Mouse (Mus musculus): ENCODE measurements around the gene Sycp3. TPM values are rescaled to one million over a fixed set of nuclear protein-coding genes. Genes with fewer than 3 reads are reported as not detected.
"Not testable (repeated sequence)": the region's sequence is repeated elsewhere in the genome, so short reads cannot be mapped to it uniquely, and the experiment has no call there.

The Sycp3 gene
- polyA plus RNA-seq, 1 experiment from 2014 or later, result 0.39 TPM

DNA sequence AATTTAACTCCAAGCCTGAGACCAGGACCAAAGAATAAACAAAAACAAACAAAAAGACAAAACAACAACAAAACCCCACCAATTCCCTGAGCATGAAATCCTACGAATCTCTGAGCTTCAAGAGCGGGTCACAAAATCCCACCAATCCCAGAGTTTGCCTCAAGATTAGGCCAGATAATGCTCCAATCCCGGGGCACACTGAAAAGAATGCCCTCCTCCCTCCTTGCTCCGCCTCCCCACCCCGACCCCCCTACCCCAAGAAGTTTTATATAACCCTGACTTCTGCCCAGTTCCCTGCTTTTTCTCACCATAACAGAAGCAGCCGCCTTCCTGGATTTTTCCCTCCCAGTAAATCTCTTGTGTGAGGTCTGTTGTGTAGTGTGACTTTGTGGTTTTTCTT lies 1.6 kb upstream of the Sycp3 start:
- 31% methylated on average over 6 of the region's 6 CpGs for WGBS
- H3K36me3 ChIP-seq, result no peaks in the 10 kb centered on the region
- no peak overlapping the region for H3K9ac ChIP-seq
- H3K4me1 ChIP-seq (replicated peaks), result no peaks in the 10 kb centered on the region
- ATAC-seq, result no peak
- peak overlapping the region; percentile 24 for H3K4me2 ChIP-seq (replicated peaks)
- no peaks in the 10 kb centered on the region for H3K27me3 ChIP-seq (replicated peaks)
- no peak overlapping the region for H3K4me3 ChIP-seq (replicated peaks)
- no peaks in the 10 kb centered on the region for H3K9me3 ChIP-seq
- no peak overlapping the region for H3K27ac ChIP-seq

DNA sequence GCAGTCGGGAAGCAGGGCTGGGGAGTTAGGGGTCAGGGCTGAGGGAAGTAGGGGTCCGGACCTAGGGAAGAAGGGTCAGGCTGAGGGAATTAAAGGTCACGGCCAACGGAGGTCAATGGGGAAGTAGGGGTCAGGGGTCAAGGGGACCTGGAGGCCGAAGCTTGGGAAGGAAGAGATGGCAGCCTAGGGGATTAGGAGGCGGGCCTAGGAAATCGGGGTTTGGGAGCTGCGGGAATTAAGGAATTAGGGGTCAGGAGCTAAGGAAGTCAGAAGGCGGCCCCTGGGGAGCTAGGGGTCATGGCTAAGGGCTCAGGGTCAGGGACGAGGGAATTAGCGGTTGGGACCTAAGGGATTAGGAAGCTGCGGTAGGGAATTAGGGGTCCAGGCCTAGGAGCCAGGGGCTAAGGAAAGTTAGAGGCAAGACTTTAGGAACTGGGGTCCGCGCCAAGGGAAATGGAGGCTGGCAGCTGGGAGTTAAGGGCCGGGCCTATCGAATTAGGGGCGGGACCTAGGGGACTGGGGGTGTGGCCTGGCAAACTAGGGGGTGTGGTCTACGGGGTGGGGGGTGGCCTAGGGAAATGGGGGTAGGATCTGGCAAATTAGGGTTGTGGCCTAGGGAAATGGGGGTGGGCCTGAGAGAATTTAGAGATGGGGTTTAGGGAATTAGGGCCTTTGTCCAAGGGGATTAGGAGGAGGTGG lies 902 bp downstream of the Sycp3 start:
- no peaks in the 10 kb centered on the region for H3K36me3 ChIP-seq
- peak; percentile 51 for ATAC-seq
- WGBS, result 74% methylated on average over 18 of the region's 18 CpGs
- H3K9me3 ChIP-seq, result no peaks in the 10 kb centered on the region
- H3K4me2 ChIP-seq (replicated peaks), result no peak overlapping the region
- H3K4me3 ChIP-seq (replicated peaks), result no peak overlapping the region
- no peak overlapping the region for H3K9ac ChIP-seq
- no peak overlapping the region for H3K27ac ChIP-seq
- no peaks in the 10 kb centered on the region for H3K27me3 ChIP-seq (replicated peaks)
- no peaks in the 10 kb centered on the region for H3K4me1 ChIP-seq (replicated peaks)

DNA sequence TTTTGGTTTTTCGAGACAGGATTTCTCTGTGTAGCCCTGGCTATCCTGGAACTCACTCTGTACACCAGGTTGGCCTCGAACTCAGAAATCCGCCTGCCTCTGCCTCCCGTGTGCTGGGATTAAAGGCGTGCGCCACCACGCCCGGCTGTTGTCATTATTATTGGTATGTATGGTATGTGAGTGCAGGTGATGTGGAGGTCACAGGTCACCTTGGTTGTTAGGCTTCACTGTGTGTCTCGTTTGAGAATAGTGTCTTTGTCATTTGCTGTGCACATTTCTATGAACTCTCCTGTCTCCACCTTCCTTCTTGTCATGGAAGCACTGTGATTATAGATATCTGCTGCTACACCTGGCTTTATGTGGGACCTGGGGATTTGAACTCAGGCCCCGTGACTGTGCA lies 23.5 kb downstream of the Sycp3 start:
- WGBS, result 89% methylated on average over 10 of the region's 10 CpGs
- H3K27me3 ChIP-seq (replicated peaks); ATAC-seq: not testable (repeated sequence)

DNA sequence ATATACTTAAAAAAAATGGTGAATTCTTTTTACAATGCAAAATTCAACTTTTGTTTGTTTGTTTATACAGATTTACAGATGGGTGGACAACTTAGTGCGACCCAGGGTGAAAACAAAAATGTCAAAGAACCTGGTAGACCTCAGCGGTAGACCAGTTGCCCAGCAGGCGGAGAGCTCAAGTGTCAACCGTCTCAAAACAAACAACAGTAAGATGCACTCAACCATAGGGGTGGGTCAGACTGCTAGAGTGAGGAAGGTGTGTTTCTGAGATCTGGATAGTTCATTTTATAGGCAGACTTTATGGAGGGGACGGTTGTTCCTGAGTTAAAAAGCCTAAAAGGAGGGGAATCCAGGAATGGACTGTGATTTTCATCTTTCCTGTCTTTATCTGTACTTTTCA lies 29.3 kb downstream of the Sycp3 start:
- H3K36me3 ChIP-seq, result peaks cover 4% of the 10 kb centered on the region; the same call in 1 of the 2 replicates
- H3K9ac ChIP-seq, result no peak overlapping the region
- no peaks in the 10 kb centered on the region for H3K9me3 ChIP-seq
- H3K4me3 ChIP-seq (replicated peaks), result no peak overlapping the region
- 89% methylated on average over 5 of the region's 5 CpGs for WGBS
- H3K27me3 ChIP-seq (replicated peaks), result no peaks in the 10 kb centered on the region
- ATAC-seq, result no peak
- H3K27ac ChIP-seq, result no peak overlapping the region
- H3K4me2 ChIP-seq (replicated peaks), result no peak overlapping the region
- H3K4me1 ChIP-seq (replicated peaks), result 0 out of 2 replicates have a peak, but pooled peaks cover 4% of the 10 kb centered on the region

More for the DNA sequence above, 23.5 kb downstream of the Sycp3 start:
- not testable (repeated sequence) for H3K4me1 ChIP-seq (replicated peaks); H3K36me3 ChIP-seq; H3K9me3 ChIP-seq; H3K4me2 ChIP-seq (replicated peaks); H3K9ac ChIP-seq; H3K27ac ChIP-seq; H3K4me3 ChIP-seq (replicated peaks)

DNA sequence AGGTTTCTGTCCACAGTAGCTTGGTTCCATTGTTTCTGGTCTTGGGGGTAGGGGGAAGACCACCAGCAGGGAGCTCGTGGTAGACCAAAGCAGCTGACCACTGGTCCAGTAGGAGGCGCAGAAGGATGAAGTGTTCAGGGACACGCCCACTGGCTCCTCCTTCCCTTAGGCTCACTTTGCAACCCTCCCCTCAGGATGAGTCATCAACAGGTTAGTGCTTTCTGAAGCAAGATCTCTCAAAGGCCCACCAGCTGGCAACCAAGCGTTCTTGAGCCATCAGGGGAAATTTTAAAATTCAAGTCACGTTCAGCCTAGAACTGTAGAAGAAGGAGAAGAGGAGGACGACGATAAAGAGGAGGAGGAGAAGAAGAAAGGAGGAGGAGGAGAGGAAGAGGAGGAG lies 32.3 kb downstream of the Sycp3 start:
- H3K27me3 ChIP-seq (replicated peaks), result no peaks in the 10 kb centered on the region
- 0 out of 2 replicates have a peak, but pooled peaks cover 15% of the 10 kb centered on the region for H3K4me1 ChIP-seq (replicated peaks)
- H3K4me3 ChIP-seq (replicated peaks), result no peak overlapping the region
- no peak overlapping the region for H3K9ac ChIP-seq
- no peak overlapping the region for H3K27ac ChIP-seq
- ATAC-seq, result peak; percentile 37; the same call in 1 of the 2 replicates
- H3K4me2 ChIP-seq (replicated peaks), result no peak overlapping the region
- no peaks in the 10 kb centered on the region for H3K9me3 ChIP-seq
- no peaks in the 10 kb centered on the region for H3K36me3 ChIP-seq
- WGBS, result 54% methylated on average over 7 of the region's 7 CpGs

DNA sequence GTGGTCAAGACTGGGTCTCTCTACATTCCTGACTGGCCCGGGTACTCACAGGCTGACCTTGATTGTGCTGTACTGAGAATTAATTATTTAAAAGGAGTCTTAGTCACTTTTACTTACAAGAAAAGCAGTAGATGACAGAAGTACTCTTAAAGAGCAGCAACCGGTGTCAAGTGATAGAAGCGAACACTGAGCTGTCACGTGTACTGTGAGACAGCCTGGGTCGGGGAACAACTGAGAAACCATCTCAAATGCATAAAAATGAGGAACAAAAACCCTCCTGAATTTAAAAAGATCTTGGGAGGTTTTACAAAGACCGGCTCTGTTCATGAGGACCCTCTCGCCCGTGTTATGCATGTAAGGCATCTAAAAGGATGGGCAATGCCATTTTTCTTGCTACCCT lies 33.3 kb downstream of the Sycp3 start:
- Histone ChIP-seq H3K4me3 (replicated peaks) (no peak overlapping the region), H3K4me2 (replicated peaks) (no peak overlapping the region), H3K9me3 (no peaks in the 10 kb centered on the region), H3K27me3 (replicated peaks) (no peaks in the 10 kb centered on the region), H3K9ac (no peak overlapping the region), H3K4me1 (replicated peaks) (0 out of 2 replicates have a peak, but pooled peaks cover 17% of the 10 kb centered on the region), H3K36me3 (no peaks in the 10 kb centered on the region), H3K27ac (no peak overlapping the region)
- no peak for ATAC-seq
- WGBS, result 84% methylated on average over 8 of the region's 8 CpGs

DNA sequence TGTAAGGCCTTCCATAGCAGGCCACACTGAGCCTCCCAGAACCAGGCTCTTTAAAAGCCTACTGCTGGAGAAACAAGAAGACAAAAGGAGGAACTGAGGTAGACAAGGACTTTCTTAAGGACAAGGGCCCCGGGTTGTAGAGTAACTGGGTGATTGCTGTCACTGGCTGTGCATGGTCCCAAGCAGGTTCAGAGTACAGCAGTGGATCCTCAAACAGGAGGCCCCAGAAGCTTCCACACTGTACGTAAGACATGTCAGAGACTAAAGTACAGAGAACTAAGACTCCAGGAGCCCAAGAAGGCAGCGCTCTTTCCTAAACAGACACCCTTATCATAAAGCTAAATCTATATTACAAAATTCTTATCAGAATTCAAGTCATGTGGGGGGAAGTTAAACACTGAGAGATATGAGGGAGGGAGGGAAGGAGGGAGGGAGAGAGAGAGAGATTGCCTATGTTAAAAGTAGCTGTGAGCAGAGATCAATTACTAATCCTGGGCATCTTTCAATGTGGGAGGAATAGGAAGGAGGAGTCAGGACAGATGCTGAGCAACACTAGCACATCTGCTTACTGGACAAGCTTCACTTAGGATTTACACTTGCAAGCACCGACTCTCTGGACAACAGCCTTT lies 35.7 kb downstream of the Sycp3 start:
- Histone ChIP-seq H3K27me3 (replicated peaks) (no peaks in the 10 kb centered on the region), H3K9ac (no peak overlapping the region), H3K27ac (peak overlapping the region; percentile 54; the same call in 1 of the 2 replicates), H3K4me1 (replicated peaks) (0 out of 2 replicates have a peak, but pooled peaks cover 17% of the 10 kb centered on the region), H3K4me3 (replicated peaks) (no peak overlapping the region), H3K9me3 (no peaks in the 10 kb centered on the region), H3K4me2 (replicated peaks) (0 out of 2 replicates have a peak overlapping the region, but pooled peaks have one; percentile 22), H3K36me3 (no peaks in the 10 kb centered on the region)
- WGBS, result 57% methylated on average over 4 of the region's 4 CpGs
- ATAC-seq, result peak; percentile 77

DNA sequence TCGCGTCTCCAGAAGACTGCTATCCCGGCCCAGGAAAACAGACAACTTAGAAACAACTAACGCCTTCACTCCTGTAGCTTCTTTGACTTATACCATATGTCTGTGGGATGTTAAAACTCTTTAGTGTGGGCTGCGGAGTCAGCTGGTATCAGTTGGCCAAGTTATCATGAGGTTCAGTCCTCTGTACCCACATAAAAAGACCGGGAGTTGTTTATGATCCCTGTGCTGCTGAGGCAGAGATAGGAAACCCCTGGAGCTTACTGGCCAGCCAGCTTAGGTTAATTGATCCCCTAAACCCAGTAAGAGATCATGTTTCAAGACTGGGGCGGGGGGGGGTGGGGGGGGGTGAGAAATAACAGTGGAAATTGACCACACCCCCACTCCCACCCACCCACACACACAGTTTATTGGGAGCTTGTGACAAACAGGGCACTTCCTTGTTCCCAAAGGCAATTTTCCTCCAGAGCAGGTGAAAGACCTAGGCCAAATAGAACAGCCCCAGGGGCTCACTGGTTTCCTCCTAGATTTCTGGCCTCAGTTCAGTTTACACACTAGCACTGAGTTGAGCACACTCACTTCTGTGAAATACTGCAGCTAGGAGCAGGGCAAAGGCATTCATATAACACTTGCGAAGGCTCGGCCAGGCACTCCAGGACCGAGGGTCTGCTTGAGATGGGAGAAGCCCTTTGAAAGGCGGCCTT lies 37.6 kb downstream of the Sycp3 start:
- Histone ChIP-seq H3K36me3 (no peaks in the 10 kb centered on the region), H3K4me1 (replicated peaks) (0 out of 2 replicates have a peak, but pooled peaks cover 17% of the 10 kb centered on the region), H3K9me3 (no peaks in the 10 kb centered on the region), H3K9ac (no peak overlapping the region), H3K27me3 (replicated peaks) (no peaks in the 10 kb centered on the region), H3K27ac (peak overlapping the region; percentile 62), H3K4me2 (replicated peaks) (peak overlapping the region; percentile 14; the same call in 1 of the 2 replicates), H3K4me3 (replicated peaks) (no peak overlapping the region)
- ATAC-seq, result peak; percentile 76
- 44% methylated on average over 11 of the region's 11 CpGs for WGBS

DNA sequence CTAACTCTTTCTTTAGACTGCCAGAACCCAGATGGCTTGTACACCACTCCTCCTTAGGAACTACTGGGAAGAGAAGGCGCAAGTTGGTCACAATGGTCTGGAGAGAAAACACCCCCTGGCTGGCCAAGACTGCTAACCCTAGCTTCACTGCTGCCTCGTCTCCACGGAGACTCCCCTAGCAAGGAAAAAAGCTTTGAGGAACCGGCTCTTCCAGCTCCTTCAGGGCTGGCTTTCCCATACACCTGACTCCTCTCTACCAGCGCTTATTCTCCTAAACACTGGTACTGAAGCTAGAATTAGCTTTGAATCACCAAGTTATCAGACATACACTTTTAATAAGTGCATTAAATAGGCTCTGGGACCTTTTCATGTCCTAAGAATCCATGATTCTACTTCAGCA lies 40.6 kb downstream of the Sycp3 start:
- H3K4me1 ChIP-seq (replicated peaks), result 0 out of 2 replicates have a peak, but pooled peaks cover 15% of the 10 kb centered on the region
- no peaks in the 10 kb centered on the region for H3K9me3 ChIP-seq
- H3K27ac ChIP-seq, result no peak overlapping the region
- H3K27me3 ChIP-seq (replicated peaks), result no peaks in the 10 kb centered on the region
- WGBS, result 56% methylated on average over 5 of the region's 5 CpGs
- no peak for ATAC-seq
- H3K4me2 ChIP-seq (replicated peaks), result peak overlapping the region; percentile 76
- no peak overlapping the region for H3K4me3 ChIP-seq (replicated peaks)
- H3K9ac ChIP-seq, result no peak overlapping the region
- no peaks in the 10 kb centered on the region for H3K36me3 ChIP-seq

DNA sequence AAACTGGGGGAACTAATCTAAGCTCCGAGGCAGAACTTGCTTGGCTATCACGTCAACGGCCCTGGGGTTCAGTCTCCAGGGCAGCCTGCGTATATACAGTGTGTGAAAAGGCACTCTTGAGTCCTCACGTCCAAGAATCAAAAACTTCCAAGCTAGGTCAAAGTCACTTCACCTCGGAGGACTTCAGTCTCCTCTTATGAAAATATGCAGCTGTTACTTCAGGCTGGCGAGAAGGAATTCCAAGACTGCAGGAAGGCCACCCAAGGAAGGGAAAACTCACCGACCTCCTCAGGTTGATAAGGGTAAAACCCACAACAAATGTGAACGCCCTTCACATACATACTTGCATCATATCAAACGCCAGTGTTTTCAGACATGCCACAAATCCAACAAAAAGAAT lies 42.0 kb downstream of the Sycp3 start:
- WGBS, result 53% methylated on average over 10 of the region's 10 CpGs
- Histone ChIP-seq H3K27ac (no peak overlapping the region), H3K4me2 (replicated peaks) (peak overlapping the region; percentile 76), H3K4me3 (replicated peaks) (peak overlapping the region; percentile 81), H3K4me1 (replicated peaks) (0 out of 2 replicates have a peak, but pooled peaks cover 9% of the 10 kb centered on the region), H3K27me3 (replicated peaks) (no peaks in the 10 kb centered on the region), H3K9me3 (no peaks in the 10 kb centered on the region), H3K36me3 (no peaks in the 10 kb centered on the region), H3K9ac (no peak overlapping the region)
- ATAC-seq, result no peak

DNA sequence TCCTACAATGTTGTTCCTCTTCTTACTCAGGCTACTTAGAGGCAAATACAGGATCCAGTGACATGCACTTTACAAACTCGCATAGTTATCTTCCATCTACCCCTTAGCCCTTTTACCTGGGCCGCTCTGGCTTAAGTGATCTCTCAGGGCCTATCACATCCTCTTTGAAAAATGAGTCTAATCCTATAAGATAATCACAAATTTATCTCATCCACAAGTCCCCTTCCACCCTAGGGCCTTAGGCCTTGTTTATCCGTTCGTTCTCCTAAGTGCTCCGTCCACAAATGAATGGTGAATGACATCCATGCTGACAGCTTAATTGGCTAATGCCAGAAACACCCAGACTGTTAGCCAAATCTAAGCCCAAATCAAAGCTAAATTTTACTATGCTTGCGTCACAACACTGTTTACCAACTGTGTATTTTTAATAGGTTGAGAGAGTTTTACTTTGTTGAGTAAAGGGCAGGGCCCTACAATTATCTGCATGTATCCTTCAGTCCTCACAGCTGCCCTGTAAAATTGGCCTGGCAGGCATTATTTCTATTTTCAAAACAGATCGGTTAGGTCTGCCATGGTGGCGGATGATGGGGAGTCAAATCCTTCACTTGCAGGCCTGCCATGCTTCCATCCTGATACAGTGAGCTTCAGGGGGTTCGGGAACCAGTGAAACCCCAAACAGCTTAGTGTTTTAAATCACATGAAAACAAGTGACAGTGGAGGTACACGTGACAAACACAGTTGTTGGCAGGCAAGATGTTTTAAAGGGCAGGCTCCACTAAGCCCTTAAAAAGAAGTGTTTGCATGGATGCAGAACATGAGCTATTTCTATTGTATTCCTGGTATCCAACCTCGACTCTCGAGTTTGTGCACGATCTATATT lies 42.8 kb downstream of the Sycp3 start:
- H3K4me3 ChIP-seq (replicated peaks), result peak overlapping the region; percentile 81
- H3K9me3 ChIP-seq, result no peaks in the 10 kb centered on the region
- H3K4me2 ChIP-seq (replicated peaks), result peak overlapping the region; percentile 76
- H3K36me3 ChIP-seq, result no peaks in the 10 kb centered on the region
- H3K27ac ChIP-seq, result no peak overlapping the region
- ATAC-seq, result no peak
- peak overlapping the region; percentile 29 for H3K9ac ChIP-seq
- 63% methylated on average over 13 of the region's 13 CpGs for WGBS
- no peaks in the 10 kb centered on the region for H3K27me3 ChIP-seq (replicated peaks)
- H3K4me1 ChIP-seq (replicated peaks), result 0 out of 2 replicates have a peak, but pooled peaks cover 5% of the 10 kb centered on the region
